Mouse (Mus musculus) frontal cortex, adult (tissue): ENCODE measurements around the gene Sele.
"Not testable (repeated sequence)": the region's sequence is repeated elsewhere in the genome, so short reads cannot be mapped to it uniquely, and the experiment has no call there.

Experiments used
- ATAC-seq: cut with Nextera tagmentation; 2 replicates; pipeline ENCODE4 v1.9.2; 2017; ENCODE audit warnings: mild to moderate bottlenecking, moderate library complexity, mixed read lengths; ENCODE audit not compliant: low TSS enrichment

Gene Sele

DNA sequence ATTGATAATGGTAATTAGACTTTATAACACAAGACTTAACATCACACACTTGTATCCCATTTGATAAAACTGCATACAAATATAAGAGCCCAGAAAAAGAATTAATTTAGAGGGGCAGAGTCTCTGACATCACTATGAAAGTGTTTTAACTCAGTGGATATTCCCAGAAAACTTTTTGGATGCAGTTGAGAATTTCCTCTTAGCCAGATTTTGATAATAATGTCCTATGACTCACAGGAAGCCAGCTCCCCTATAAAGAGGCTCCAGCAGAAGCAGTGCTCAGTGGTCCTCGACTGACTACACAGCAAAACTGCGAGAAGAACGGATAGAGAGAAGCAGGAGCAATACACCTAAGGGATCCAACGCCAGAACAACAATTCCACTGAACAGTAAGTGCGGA is at the start of gene Sele:
Sele (plus strand) TSS at position 301 of the 400 bp plus-strand sequence.
- ATAC-seq: no peak

GRCm38 (mm10) chr1:164001831-164002452 is 46.1 kb upstream of the Sele start:
- no peak for ATAC-seq

DNA sequence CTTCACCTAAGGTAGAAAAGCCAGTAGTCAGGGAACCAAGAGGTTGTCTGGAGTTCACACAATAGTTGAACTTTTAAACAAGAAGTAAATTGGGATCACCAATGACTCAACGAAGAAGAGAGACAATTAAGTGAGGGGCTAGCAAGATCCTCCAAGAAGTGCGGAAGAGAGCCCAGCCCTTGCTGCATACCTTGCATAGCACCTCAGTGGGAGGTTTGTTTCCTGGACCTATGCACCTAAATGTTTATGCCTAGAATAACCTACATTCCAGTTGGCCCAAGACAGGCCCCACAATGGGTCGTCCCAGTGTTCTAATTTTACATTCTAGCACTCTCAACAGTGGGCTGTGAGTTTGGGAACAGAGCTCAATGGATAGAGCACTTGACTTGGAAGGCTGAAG is 43.7 kb upstream of the Sele start:
- ATAC-seq: no peak

DNA sequence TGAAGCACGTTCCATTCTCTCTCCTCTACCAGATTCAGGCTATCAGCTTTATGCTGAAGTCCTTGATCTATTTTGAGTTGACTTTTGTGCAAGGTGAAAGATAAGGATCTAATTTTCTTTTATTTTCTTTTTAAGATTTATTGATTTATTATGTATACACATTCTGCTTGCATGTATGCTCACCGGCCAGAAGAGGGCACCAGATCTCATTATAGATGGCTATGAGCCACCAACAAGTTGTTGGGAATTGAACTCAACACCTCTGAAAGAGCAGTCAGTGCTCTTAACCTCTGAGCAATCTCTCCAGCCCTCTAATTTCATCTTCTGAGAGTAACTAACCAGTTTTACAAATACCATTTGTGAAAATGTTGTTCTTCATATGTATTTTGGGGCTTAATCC is 38.8 kb upstream of the Sele start:
- no peak for ATAC-seq

DNA sequence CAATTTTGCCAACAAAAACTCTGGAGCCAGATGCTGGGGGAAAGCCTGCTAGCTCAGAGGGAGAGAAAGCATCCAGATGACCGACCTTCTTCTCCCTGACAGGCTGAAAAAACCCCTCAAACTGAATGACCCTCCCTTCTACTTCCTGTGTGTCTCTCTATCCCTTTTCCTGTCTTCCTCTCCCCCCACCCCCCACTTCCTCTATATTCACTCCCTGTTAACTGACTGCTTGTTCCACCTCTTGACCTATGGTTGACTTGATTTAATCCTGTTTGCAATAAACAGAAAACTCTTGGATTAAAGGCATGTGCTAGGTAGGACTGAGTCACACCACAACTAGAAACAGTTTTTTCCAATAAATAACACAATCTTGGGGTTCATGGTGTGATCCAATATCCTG is 33.4 kb upstream of the Sele start:
- ATAC-seq: no peak

DNA sequence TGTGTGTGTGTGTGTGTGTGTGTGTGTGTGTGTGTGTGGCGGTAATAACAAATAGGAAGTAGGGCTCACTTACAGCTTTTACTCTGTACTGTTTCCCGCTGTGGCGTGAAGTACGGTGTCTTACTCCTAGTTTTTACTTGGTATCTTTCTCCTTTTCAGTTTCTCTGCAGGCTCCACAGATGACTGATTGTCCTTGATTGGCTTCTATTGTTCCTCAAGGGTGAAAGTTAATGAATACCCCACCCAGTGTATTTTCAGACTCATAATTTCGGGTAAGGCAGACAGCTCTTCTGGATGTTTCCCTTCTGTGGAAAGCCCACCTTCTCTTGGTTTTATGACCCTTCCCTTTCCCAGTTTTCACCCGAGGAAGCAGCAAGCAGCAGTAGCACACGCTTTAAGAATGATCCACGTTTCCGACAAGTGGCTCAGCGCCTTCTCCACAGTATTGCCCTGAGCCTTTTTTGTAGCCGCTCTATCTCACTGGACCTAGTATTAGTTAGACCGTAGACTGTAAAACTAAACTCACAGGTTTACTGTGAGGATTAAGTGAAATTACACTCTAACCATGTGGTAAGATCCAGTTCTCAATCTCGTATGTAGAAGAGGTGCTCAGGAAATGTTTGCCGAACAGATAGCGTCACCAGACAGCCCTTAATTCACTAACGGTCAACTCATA is 29.7 kb upstream of the Sele start:
- no peak for ATAC-seq

GRCm38 (mm10) chr1:164019789-164020188 is 28.2 kb upstream of the Sele start:
- no peak for ATAC-seq

DNA sequence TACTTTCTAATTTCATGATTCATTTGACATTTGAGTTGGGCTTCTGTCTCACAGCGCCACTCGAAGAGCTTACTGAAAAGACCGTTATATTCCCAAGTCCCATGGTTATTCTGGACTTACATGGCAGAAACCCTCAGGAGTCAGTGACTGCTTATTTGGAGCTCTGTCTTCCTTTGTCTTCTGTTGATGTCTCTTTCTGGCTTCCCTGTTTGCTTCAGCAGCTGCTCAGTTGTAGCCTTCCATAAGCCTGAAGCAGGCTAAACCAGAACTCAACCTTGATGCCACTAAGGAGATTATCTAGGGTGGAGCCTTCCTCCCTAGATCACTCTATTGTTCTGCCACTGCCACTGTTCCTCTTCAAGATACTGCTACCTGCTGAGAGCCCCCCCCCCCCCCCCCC is 27.3 kb upstream of the Sele start:
- ATAC-seq: not testable (repeated sequence)

DNA sequence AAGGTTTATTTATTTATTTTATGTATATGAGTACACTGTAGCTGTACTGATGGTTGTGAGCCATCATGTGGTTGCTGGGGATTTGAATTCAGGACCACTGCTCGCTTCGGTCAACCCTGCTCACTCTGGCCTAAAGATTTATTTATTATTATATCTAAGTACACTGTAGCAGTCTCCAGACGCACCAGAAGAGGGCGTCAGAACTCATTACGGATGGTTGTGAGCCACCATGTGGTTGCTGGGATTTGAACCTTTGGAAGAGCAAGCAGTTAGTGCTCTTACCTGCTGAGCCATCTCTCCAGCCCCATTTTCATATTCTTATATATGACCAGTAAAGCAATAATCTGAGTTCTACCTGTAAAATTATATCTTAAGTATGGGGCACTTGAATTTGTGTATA is 25.9 kb upstream of the Sele start:
- ATAC-seq: not testable (repeated sequence)

DNA sequence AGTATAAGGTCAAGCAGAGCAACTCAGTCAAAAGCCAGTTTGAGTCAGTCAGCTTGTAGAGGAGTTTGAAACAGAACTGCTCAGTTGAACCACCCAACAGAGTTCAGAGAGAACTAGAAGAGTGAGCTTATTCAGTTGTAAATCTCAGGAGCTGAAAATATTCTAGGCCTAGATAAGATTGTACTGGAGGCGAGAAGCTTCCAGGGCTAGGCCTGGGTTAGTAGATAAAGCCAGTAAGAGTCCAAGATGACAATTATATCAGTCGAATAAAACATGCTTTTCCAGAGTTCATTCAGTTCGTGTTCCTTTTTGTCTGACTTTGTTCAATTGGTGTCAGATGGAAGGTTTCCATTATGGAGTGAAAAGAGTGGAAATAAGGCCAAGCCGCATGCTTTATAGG is 22.3 kb upstream of the Sele start:
- no peak for ATAC-seq

DNA sequence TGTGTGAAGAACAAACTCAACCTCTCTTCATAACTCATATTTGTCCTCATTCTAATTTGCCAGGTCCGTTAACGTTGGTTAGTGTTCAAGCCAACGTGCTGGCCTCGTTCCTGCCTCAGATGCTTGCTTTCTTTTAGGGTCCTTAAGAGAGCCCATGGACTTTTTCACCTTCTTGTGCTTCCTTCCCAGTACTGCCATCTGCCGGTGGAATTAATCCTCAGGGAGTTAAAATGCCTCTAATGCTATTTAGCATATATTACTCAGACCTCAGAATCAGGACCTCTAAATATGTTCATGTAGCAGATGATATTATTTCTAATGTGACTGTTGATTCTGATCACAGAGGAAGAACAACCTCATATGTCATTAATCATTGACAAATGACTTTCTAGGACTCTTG is 20.6 kb upstream of the Sele start:
- ATAC-seq: no peak

DNA sequence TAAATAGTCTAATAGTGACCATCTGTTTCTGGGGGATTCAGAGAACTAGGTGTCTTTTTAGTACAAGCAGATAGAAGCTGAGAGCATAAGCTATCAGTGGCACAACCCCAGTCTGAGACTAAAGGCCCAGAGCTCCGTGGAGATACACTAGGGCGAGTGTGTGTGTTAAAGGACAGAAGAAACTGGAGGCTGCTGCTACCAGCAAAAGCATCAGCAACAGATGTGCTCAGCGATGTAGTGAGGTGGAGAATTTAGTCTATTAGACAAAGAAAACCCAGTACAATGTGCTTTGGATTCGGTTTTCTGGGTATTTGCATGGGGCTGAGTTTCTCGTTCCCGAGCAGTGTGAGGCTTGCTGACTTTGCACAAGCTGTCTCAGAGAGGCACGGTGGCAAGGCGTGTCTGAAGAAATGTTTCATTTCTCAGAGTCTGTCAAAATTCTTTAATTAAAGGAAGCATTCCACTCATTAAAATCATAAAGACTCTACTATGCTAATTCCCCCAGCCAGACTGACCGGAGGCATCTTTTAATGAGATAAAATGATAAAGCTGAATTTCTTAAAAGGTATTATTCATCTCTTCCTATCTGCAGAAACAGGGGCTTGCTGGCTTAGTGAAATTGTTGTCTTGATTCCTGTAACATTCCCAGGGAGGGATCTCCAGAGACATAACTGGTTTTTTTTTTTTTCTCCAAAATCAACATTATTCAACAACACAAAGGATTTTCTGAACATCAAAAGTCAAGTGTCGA is 7.5 kb upstream of the Sele start:
- no peak for ATAC-seq

GRCm38 (mm10) chr1:164043549-164043948 is 4.5 kb upstream of the Sele start:
- no peak for ATAC-seq

DNA sequence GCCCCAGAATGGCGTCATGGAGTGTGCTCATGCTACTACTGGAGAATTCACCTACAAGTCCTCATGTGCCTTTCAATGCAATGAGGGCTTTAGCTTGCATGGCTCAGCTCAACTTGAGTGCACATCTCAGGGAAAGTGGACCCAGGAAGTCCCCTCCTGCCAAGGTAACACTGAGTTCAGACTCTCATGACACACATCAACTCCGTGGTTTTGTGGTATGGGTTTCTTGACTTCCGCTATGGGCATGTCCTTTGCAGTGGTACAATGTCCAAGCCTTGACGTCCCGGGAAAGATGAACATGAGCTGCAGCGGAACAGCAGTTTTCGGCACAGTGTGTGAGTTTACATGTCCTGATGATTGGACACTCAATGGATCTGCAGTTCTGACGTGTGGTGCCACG is 5.5 kb downstream of the Sele start:
- ATAC-seq: no peak

- ATAC-seq: no peak
Measured at GRCm38 (mm10) chr1:164054800-164055199, 6.8 kb downstream of the Sele start.

- no peak for ATAC-seq
Measured at GRCm38 (mm10) chr1:164060071-164060470, 12.0 kb downstream of the Sele start.

- ATAC-seq: peak; percentile 79
Measured at GRCm38 (mm10) chr1:164061278-164061677, 13.2 kb downstream of the Sele start.

GRCm38 (mm10) chr1:164061925-164062324 is 13.9 kb downstream of the Sele start, which contains the start of gene Sell:
TSS of gene Sell (plus strand) at chr1:164061982.
- no peak for ATAC-seq

- ATAC-seq: no peak
Measured at GRCm38 (mm10) chr1:164062856-164063255, 14.8 kb downstream of the Sele start.

DNA sequence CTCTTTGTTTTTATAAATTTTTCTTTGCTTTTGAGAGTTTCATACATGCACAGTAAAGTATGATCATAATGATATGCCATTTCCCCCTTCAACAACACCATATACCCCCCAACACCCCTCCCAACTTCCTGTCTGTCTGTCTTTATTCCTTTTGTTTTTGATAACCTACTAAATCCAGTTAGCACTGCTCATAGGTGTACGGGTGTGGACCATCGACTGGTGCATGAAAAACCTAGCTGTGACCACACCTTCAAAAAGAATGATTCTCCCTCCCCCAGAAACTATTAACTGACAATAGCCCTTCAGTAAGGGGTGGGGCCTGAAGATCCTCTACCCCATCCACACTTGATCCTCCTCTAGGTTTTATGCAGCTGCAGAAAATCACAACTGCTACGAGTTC is 15.7 kb downstream of the Sele start:
- no peak for ATAC-seq

- ATAC-seq: no peak
Measured at GRCm38 (mm10) chr1:164069261-164069660, 21.2 kb downstream of the Sele start.

DNA sequence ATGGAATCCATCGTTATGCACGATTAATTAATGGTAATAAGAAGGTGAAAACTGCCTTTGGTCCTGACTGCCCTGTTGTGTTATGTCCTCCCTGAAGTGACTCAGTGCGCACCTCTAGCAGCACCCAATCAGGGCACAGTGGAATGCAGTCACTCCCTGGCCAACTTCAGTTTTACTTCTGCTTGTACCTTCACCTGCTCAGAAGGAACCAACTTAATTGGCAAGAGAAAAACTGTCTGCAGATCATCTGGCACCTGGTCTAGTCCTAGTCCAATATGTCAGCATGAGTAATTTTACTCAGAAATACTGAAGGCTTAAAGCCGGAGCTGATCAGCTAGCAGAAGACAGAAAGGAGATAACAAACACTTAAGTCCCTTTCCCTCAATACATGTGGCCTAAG is 22.4 kb downstream of the Sele start:
- no peak for ATAC-seq

DNA sequence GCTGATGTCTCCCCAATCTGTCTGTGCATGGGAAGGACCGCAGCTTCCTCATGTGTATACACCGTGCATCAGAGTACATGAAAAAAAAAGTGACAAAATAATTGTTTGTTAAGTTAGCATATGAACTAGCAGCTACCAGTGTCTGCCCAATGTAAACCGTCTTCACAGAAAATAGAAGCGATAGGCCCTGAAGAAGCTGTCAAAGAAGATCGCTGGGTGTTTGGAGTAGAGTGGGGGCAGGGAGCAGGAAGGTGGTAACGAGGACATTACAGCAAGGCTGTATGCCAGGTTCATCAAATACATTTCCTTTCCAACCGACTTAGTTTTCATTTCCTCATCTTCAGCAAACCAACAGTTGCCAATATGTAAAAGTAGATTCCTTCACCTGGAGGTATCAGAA is 23.1 kb downstream of the Sele start:
- no peak for ATAC-seq
